Mouse (Mus musculus): ENCODE data around the gene Slc41a3.

Slc41a3 gene

DNA sequence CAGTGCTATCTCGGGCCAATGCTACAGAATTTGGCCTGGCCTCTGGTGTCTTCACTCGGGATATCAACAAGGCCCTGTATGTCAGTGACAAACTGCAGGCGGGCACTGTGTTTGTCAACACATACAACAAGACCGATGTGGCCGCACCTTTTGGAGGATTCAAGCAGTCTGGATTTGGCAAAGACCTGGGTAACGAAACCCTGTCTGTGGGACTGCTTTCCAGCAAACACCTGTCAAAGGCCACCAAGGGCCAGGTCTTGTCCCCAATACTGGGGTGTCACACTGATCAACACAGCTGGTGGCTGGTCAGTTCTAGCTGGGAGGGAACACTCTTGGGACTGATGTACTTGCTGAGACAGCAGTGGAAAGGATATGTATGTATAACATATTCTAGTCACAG lies 6.3 kb upstream of the Slc41a3 start:
- no peak for DNase-seq

DNA sequence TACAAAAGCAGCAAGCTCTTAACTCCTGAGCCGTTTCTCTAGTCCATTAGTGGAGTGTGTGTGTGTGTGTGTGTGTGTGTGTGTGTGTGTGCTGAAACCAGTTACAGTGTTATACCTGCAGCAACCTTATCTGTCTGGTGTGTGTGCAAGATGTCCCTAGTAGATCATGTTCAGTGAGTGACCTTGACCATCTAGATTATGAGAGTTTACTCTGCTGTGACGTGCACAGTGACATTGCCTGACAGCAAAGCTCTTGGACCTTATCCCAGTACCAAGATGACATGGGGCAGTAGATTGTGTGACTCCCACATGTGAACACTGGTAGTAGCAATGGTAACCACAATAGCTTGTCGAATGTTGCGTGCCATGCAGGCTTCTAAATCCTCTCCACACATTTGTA lies 4.2 kb upstream of the Slc41a3 start:
- no peak for DNase-seq

DNA sequence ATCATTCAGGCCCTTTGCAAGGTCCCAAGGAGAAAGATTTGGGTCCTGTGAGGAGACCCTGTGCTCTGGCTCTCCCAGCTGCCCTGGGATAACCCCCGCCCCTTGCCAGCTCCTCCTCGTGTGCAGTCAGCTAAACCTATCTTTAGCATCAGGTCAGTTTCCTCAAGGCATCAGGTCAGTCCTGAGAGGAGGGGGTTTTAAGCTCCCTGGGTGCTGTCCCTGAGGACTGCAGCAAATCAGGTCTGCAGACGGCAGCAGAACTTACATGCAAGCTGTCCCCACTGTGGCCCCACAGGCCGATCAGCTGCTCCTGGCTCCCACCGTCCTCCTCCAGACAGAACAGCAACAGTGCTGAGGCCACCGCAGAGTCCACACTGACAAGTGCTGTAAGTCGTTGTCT lies 2.8 kb upstream of the Slc41a3 start:
- DNase-seq = no peak

DNA sequence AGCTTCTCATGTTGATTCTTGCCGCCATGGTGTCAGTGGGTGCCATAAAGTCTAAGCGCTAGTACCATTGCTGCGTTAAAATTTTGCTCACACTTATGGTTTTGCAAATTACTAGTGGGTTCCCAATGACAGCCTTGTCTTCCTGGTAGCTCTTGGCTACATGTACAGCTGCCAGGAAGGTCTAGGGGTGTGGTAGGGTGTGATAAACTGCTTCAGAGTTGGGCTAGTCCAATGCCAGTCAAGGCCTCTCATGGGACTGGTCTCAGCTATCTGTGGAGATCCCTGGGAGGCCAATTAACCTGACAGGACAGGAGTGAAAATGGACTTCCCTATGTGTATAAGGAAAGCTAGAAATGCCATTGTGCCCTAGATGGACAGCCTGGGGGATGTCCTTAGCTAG lies 2.2 kb upstream of the Slc41a3 start:
- DNase-seq = no peak

DNA sequence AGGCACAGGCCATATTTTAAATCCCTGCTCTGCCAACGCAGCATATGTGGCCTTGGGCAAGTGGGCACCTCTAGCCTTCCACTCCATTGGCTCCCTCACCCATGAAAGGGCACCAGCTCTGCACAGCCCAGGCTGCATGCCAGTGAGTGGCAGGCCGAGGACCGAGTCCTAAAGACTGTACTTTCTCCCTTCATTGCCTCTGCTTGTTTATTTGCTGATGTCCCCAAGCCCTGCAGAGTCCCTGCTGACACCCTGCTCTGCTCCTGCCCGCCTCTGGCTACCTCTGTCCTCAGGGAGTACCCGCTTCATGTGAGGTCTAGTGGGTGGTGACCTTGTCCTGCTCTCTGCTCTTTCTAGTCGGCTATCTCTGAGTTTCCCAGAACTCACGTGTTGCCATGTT lies 1.4 kb upstream of the Slc41a3 start:
- no peak for DNase-seq

DNA sequence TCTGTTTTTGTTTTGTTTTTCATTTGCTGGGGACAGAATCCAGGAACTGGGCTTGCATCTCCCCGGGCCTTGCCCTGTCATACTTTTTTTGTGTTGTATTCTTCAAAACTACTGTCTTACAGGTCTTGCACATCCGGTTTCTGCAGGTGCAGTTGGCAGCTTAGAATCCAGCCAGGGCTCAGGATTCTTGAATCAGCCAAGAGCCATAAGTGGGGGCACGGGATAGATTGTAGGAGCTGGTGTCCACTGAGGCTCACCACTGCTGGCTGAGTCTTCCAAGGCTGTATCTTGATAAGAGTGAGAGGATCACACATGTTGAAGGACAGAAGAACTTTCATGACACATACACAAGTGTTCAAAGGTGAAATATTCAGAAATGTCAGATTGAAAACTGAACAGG lies 395 bp upstream of the Slc41a3 start:
- no peak for DNase-seq

DNA sequence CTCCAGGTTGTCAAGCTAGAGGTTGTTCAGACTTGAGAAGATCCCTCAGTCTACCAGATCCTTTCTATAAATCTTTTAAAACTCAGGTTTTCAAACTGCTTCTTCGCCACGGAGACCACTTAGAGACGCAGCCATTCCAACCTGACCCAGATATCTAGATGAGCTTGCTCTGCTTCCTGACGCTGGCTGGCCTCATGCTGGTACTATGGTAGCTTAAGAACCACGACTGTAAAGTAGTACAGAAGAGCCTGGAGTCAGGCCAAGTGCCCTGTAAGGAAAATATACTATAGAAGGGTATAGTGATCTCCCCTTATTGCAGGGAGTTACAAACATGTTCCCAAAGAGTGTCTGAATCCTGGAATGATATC lies 757 bp downstream of the Slc41a3 start:
- no peak for DNase-seq

DNA sequence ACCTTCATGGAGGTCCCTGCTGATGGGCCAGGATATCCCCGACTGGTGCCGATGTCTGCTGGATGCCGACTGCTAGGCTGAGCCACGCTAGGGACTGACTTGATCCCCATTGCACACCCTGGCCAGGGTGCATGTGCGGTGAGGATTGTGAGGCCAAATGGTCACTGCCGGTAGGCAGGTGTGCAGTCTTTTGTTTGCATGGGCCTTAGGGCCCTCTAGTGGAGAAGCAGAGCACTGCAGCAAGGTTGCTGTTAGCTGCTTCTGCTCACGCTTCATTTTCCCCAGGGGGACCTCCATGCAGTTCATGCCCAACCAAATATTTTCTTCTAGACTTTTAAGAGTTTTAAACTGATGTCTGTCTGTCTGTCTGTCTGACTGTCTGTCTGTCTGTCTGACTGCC lies 2.0 kb downstream of the Slc41a3 start:
- DNase-seq = peak; percentile 32 to 38

DNA sequence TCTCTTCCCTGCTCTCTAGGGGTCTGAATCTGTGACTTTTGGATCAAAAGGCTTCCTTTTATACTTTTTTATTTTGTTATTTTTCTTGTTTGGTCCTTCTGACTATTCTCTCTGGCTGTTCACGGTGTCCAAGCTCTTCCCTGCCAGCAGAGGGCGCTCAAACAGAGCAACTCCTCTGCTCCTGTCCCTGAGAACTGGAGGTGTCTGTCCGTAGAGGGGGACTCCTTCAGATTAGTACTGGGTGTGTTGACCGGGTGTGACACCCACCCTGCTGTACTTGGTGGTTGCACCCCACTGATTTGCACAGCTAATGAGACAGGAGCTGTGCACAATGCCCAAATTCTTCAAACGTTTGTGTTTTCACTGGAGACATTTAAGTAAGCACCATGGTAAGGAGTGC lies 2.7 kb downstream of the Slc41a3 start:
- DNase-seq = peak in 1 of 2 experiments; percentile 31

DNA sequence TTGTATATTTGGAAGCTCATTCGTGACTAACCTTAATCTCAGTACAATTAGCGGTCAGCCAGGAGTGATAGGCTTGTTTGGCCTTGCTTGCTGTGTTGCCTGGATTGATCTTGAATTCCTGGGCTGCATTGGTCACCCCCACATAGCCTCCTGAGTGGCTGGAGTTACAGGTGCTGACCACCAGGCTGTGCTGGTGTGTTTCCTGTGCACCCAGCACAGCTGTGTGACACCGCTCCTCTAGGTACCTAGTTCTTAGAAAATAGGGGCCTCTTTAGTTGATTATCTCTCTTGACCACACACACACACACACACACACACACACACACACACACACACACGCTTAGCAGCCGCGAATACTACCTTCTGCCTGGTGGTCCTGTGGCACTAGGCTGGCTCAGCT lies 3.7 kb downstream of the Slc41a3 start:
- DNase-seq = no peak

DNA sequence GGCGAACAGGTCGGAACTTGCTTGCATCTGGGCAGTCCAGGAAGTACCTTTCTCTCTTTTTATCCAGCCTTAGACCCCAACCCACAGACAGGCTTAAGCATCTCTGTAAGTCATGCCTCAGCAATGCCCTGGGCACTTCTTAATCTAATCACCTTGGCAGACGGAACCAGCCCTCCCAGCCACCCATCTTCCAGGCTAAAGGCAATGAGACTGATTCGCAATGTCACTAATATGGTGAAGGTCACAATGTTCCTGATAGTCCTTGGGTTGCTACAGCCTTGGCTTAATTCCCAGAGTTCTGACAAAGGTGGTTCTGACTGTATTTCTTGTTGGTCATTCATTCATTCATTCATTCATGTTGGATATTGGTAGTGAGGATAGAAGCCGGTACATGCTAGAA lies 5.7 kb downstream of the Slc41a3 start:
- no peak for DNase-seq

DNA sequence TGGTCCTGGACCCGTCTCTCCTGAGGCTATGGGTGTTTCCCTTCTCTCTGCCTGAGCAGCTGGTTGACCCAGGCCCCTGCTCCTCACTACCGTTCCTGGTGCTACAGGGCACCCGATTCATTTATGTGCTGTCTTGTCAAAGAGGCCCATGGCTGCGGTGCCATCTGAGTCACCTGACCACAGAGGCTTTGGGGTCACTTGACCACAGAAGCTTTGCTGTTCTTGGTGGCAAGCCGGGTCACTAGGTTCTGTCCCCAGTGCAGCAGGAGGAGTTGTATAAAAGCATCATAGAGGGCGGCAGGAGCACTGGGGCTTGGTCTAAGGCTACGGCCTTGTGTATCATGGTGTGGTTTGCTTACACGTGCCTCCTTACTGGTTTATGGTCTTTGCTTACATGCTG lies 8.8 kb downstream of the Slc41a3 start:
- DNase-seq = no peak

DNA sequence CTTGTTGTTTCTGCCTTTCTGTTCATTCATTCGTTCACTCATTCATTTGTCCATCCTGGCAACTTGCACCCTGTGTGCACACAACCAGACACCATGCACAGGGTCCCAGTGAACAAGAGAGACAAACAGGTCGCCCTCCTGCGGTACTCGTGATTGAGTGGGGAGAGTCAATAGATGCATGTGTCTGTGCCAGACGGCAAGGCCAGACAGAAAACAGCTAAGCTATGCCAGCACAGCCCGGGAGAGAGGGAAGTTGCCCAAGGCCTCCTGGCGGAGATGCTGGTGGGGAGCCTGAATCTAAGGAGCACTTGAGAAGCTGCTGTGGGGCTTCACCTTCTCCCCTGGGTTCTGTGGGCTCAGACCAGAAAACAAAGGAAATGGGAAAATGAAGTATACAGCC lies 10.8 kb downstream of the Slc41a3 start:
- no peak for DNase-seq

DNA sequence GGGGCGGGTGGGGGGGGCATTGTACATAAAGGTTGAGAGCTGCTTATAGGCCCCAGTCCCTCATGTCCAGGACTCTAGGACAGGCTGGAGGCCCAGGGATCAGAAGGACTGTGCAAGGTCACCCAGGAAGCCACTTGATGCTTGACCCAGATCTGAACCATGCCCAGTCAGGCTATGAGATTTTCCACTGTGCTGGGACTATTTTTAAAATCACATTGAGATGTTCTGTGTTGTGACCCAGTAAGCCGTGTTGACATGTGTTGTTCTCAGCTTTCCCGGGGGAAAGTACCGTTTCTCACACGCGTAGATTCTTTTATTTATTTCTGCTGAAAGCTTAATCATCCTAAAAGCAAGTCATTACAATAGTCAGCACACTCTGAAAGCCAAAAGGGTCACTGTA lies 11.5 kb downstream of the Slc41a3 start:
- no peak for DNase-seq

DNA sequence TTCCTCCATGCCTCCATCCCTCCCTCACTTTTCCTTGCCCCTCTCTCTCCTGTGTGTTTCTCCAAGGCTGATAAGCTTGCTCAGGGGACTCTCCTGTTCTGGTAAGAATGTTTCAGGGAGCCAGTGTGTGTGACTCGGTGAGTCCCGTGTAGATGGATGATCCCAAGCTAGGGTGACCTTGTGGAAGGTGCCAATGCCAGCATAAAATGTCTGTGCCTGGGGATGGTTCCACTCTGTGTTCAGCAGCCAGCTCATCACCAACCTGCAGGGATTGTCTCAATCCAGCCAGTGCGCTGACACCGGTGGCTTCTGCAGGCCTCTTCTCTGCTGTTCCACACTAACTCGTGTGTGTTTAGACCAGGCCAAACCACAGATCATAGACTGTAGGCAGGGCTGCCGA lies 12.0 kb downstream of the Slc41a3 start:
- no peak for DNase-seq

DNA sequence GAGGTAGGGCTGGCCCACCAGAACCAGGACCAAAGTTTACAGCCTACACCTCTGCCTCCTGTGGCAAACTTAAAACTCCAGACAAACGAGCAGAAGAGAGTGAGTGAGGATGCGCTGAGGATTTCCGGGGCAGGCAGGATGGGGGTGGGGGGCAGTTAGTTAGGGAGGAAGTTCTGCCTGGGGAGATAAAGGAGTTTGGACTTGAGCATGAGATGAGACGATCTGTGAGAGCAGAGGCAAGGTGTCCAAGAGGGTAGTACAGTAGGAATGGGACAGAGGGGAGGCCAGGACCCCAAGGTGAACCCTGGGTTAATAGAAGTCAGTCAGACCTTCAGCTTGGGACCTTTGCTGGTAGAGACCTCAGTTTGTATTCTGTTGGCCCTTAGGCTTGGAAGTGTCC lies 13.7 kb downstream of the Slc41a3 start:
- peak; percentile 46 to 56 for DNase-seq

DNA sequence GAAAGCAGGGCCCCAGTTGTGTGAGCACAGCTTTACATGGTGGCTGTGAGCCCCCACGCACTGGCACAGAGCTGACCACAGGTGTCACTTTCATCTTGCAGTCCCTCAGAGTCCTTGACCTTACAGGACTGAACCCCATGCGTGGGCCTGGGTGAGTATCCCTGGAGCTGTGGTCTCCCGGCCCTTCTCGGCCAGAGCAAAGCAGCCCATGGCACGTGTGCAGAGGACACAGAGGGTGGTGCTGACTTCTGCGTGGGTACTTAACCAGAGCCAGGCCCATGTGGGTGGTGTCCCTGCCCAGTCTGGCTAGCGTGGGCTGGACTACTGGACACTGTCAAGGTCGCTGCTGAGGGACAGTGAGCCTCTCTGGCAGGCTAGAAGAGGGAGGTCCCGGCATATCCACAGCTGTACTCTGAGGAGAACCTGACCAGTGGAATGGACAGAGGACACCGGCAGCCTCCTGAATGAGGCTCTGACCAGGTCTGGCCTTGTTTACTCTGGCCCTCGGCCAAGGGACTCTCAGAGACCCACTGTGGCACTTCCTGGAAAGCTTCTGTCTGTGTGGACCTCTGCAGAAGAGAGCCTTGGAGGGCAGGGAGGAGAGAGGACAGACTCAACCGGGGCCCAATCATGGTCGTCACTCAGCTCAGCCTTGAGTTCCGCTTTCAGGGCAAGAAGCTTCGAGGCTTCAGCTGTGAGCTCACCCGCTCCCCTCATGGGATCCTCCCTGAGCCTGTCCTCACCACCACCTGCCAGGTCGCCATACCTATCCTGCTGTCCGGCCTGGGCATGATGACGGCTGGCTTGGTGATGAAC lies 14.5 kb downstream of the Slc41a3 start:
- DNase-seq = no peak

DNA sequence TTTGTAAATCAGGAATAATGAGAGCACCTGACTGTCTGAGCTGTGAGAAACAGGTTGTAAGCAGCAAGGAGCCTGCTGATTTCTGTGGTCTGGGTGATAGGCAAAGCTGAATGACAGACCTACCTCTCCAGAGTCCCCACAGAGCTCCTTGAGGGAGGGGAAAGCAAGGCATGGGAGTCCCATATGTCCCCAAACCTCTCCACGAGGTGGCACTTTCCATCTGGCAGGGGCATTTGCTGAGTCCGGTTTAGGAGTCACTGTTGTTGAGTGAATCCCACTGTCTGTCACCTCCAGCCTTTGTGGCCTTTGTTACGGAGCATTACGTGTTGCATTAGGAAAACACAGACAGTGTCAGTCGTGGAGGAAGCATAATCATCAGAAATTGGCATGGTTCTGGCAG lies 15.4 kb downstream of the Slc41a3 start:
- no peak for DNase-seq

DNA sequence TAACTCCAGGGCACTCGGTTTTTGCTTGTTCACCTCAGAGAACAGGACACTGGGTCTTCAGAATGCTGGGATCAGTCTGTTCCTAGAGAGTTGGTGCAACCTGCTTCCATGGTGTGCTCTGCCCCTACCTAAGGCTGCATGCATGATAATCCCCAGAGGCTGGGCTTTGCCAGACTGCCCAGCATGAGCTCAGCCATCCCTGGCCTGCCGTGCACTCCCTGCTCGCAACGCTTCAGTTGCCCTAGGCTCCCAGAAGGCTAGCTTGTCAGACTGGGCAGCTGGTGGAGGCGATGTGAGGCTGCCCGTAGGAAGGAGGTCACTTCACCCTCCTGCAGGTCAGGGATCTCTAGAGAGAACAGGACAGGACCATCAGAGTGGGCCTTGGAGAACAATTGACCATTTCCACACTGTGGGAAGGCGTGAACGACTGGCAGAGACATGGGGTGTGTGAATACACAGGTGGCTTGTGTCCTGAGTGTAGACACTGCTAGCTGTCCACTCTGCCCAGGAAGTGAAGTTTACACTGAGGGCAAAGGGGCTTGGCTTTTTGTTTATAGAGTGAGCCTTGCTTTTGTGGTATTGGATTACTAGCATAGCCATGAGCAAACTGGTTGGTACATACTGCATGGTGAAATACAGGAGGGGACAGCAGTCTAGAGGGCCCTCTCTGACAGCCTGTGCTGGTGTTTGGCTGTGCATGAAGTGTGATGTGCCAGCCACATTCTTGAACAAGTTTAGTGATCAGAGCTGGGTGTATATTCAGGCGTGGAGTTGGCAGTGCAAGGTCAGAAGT lies 16.5 kb downstream of the Slc41a3 start:
- no peak for DNase-seq

DNA sequence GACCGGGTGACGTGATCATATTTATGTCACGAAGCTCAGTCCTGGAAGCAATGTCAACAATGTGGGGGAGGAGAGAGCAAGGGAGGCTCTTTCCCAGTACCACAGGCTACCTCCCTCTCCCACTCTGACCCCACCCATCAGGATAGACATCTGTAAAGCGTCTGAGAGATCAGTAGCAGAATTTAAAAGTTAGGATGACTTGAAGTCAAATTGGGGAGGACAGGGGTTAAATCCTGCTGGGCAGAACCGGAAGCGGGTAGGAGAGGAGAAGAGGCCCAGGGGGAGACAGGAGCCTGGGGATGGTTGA lies 17.0 kb downstream of the Slc41a3 start:
- DNase-seq = no peak

DNA sequence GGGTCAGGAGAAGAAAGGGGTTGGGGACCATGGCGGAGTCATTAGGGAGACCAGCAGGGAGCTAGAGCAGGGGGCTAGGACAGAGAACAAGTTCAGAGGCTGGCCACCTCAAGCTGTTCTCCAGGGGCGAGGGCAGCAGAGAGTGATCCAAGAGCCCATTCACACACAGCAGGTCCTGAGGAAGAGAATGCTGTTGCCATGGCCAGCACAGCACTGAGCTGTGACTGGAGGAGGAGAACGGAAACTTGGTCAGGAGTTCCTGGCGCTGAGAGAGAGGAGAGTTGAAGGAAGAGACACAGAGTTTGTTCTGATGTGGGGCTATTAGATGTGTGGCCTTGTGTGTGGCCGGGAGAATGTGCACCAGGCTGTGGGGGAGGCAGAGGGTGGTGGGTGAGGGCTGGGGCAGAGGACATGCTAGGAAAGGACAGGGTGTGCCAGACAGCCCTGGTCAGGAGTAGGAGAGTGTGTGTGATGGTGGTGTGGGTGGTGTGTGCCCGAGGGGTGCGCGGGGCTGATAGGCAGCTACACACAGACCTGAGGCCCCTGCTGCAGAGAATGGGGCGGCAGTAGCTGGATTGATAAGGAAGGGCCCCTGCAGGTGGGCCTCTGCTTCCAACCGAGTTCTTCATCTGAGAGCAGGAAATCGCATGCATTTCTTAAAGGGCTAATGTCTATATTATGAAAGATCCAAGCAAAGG lies 18.4 kb downstream of the Slc41a3 start:
- DNase-seq = no peak

DNA sequence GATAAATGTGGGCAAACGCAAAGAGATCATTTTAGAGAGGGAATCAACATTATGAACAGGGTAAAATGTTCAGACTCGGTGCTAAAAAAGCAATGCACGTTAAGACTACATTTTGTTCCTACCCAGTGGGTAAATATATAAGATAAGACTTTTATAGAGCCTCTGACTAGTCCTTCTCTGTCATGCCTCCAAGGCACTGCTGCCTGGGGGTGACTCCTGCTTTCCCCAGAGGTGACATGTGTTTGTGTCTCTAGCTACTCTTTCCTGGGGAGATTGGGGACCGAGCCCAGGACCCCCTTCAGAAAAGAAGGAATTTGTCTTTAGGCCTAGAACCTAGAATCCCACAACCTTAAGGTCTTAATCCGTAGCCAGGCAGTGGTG lies 18.9 kb downstream of the Slc41a3 start:
- DNase-seq = no peak

DNA sequence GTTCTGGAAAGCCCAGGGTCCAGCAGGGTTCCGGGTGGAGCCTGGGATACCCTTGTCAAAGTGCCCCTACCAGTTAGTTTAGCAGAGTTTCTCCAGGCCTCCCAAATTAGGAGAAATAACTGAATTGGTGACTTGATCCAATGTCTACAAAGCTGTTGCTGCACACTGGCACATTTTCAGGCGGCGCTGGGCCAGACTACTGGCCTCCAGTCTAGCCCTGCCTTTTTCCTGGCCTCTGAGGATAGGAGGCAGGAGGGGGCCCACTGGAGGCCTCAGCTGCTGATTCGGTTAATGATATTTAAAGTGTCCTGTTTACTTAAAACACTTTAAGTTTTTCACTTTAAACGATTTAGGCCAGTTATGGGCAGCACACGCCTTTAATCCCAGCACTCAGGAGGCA lies 19.7 kb downstream of the Slc41a3 start:
- no peak for DNase-seq

DNA sequence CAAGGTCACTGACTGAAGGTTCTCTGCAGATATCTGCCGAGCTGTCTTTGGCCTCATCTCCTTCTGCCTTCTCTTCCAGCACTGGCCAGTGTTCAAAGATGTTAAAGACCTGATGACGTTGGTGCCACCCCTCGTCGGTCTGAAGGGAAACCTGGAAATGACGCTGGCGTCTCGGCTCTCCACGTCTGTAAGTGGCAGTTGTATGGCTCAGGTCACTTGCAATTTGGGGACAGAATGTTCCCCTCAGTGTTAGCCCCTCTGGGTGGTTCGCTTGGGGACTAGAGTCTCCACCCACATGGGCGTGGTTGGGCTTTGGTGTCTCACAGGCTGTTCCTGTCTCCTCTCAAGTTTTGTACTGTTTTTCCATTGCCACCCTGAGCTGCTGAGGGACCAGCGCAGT lies 20.2 kb downstream of the Slc41a3 start:
- no peak for DNase-seq

All from thymus, adult 18-20 months (tissue).